Mouse (Mus musculus): ENCODE data around the gene Poldip3.

GRCm38 (mm10) chr15:83164971-83165471, 15.8 kb upstream of the Poldip3 start:
- TF ChIP-seq CTCF (IDR thresholded peaks at IDR 0.05; ENCODE audit: control insufficient read depth, insufficient read depth, low read length), result no peak
- no peak for TF ChIP-seq POLR2A (IDR thresholded peaks at IDR 0.05; ENCODE audit: borderline replicate concordance, control insufficient read depth, low read depth, low read length)
